Mouse (Mus musculus): ENCODE measurements around the gene Galnt15. TPM values are rescaled to one million over a fixed set of nuclear protein-coding genes. Genes with fewer than 3 reads are reported as not detected.
A peak's percentile ranks its signal among the peaks of the same experiment; 100 is the strongest.

Gene Galnt15
- polyA plus RNA-seq, 1 experiment: not detected

- TF ChIP-seq POLR2A (IDR thresholded peaks at IDR 0.05; ENCODE audit: insufficient read depth, low read depth, low read length) (no peak), CTCF (IDR thresholded peaks at IDR 0.05; ENCODE audit: insufficient read depth, low read depth, low read length) (no peak)
- Histone ChIP-seq H3K27ac (ENCODE audit: insufficient read depth, low read depth, low read length) (no peak overlapping the region), H3K4me1 (ENCODE audit: control insufficient read depth, insufficient read depth, low read length) (peaks cover 12% of the 10 kb centered on the region), H3K4me3 (ENCODE audit: insufficient read depth, low read depth, low read length) (no peak overlapping the region)
- 79% methylated on average over 6 of the region's 6 CpGs for WGBS
Observed at GRCm38 (mm10) chr14:32011547-32012304, 17.1 kb upstream of the Galnt15 start.

- 65% methylated on average over 7 of the region's 7 CpGs for WGBS
- H3K27ac ChIP-seq (ENCODE audit: insufficient read depth, low read depth, low read length): peak overlapping the region; percentile 52
Observed at GRCm38 (mm10) chr14:32015131-32015770, 13.5 kb upstream of the Galnt15 start.

GRCm38 (mm10) chr14:32016466-32016865 lies 12.3 kb upstream of the Galnt15 start:
- H3K27ac ChIP-seq (ENCODE audit: insufficient read depth, low read depth, low read length): peak overlapping the region; percentile 38

More at GRCm38 (mm10) chr14:32015131-32015770, 13.5 kb upstream of the Galnt15 start:
- TF ChIP-seq POLR2A (IDR thresholded peaks at IDR 0.05; ENCODE audit: insufficient read depth, low read depth, low read length) (no peak), CTCF (IDR thresholded peaks at IDR 0.05; ENCODE audit: insufficient read depth, low read depth, low read length) (no peak)
- Histone ChIP-seq H3K4me1 (ENCODE audit: control insufficient read depth, insufficient read depth, low read length) (peaks cover 18% of the 10 kb centered on the region), H3K4me3 (ENCODE audit: insufficient read depth, low read depth, low read length) (no peak overlapping the region)

DNA sequence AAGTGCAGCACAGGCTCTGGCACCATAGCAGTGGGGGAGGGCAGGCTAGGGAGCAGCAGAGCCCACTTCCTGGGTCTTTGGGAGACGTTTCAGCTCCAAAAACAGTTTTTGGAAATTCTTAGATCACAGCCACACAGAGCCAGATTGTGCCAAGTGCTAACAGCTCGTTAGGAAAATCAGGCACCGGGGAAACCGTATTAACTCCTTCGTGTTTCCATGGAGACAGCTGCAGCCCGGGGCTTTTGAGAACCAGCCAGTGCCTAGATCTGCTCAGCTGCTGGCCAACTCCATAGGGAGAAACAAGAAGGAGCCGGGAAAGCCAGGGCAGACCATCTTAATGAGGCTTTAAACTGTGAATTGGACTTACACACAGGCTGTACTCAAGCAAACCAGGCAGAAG lies 11.9 kb upstream of the Galnt15 start:
- 1% methylated on average over 7 of the region's 7 CpGs for WGBS
- peak overlapping the region; percentile 65 for H3K27ac ChIP-seq (ENCODE audit: insufficient read depth, low read depth, low read length)
- TF ChIP-seq CTCF (IDR thresholded peaks at IDR 0.05; ENCODE audit: insufficient read depth, low read depth, low read length) (no peak), POLR2A (IDR thresholded peaks at IDR 0.05; ENCODE audit: insufficient read depth, low read depth, low read length) (no peak)
- peaks cover 18% of the 10 kb centered on the region for H3K4me1 ChIP-seq (ENCODE audit: control insufficient read depth, insufficient read depth, low read length)
- H3K4me3 ChIP-seq (ENCODE audit: insufficient read depth, low read depth, low read length): no peak overlapping the region

More at GRCm38 (mm10) chr14:32016466-32016865, 12.3 kb upstream of the Galnt15 start:
- no peak for TF ChIP-seq CTCF (IDR thresholded peaks at IDR 0.05; ENCODE audit: insufficient read depth, low read depth, low read length)
- no peak for TF ChIP-seq POLR2A (IDR thresholded peaks at IDR 0.05; ENCODE audit: insufficient read depth, low read depth, low read length)
- H3K4me1 ChIP-seq (ENCODE audit: control insufficient read depth, insufficient read depth, low read length): peaks cover 18% of the 10 kb centered on the region
- 54% methylated on average over 3 of the region's 3 CpGs for WGBS
- no peak overlapping the region for H3K4me3 ChIP-seq (ENCODE audit: insufficient read depth, low read depth, low read length)

- H3K4me3 ChIP-seq (ENCODE audit: insufficient read depth, low read depth, low read length): no peak overlapping the region
- TF ChIP-seq POLR2A (IDR thresholded peaks at IDR 0.05; ENCODE audit: insufficient read depth, low read depth, low read length) (no peak), CTCF (IDR thresholded peaks at IDR 0.05; ENCODE audit: insufficient read depth, low read depth, low read length) (no peak)
- H3K4me1 ChIP-seq (ENCODE audit: control insufficient read depth, insufficient read depth, low read length): peaks cover 18% of the 10 kb centered on the region
- WGBS: 55% methylated on average over 2 of the region's 2 CpGs
- peak overlapping the region; percentile 65; the same call in 1 of the 2 replicates for H3K27ac ChIP-seq (ENCODE audit: insufficient read depth, low read depth, low read length)
Observed at GRCm38 (mm10) chr14:32017448-32017847, 11.3 kb upstream of the Galnt15 start.

DNA sequence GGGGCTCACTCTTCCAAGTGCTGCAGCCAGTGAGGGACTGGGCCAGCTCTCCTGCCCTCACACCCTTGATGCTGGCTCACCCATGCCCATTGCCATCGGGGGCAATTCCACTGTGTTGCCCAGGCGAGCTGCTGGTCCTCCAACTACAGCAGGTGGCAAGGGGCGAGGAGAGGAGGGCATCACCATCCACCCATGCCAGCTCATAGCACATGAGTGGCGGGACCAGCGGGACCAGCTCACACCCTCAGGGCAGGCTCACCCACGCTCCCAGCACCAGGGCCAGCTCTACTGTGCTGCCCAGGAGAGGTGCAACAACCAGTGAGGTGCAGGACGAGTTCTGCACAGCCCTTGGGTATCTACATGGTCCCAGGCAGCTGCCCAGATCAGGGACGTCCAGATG lies 9.7 kb upstream of the Galnt15 start:
- WGBS: 84% methylated on average over 8 of the region's 8 CpGs
- peaks cover 18% of the 10 kb centered on the region for H3K4me1 ChIP-seq (ENCODE audit: control insufficient read depth, insufficient read depth, low read length)
- H3K27ac ChIP-seq (ENCODE audit: insufficient read depth, low read depth, low read length): no peak overlapping the region
- no peak overlapping the region for H3K4me3 ChIP-seq (ENCODE audit: insufficient read depth, low read depth, low read length)
- no peak for TF ChIP-seq CTCF (IDR thresholded peaks at IDR 0.05; ENCODE audit: insufficient read depth, low read depth, low read length)
- TF ChIP-seq POLR2A (IDR thresholded peaks at IDR 0.05; ENCODE audit: insufficient read depth, low read depth, low read length): no peak

GRCm38 (mm10) chr14:32021967-32022366 lies 6.8 kb upstream of the Galnt15 start:
- WGBS: 83% methylated on average over 9 of the region's 9 CpGs
- peaks cover 3% of the 10 kb centered on the region for H3K4me1 ChIP-seq (ENCODE audit: control insufficient read depth, insufficient read depth, low read length)
- H3K27ac ChIP-seq (ENCODE audit: insufficient read depth, low read depth, low read length): no peak overlapping the region
- TF ChIP-seq CTCF (IDR thresholded peaks at IDR 0.05; ENCODE audit: insufficient read depth, low read depth, low read length) (no peak), POLR2A (IDR thresholded peaks at IDR 0.05; ENCODE audit: insufficient read depth, low read depth, low read length) (no peak)
- H3K4me3 ChIP-seq (ENCODE audit: insufficient read depth, low read depth, low read length): no peak overlapping the region

GRCm38 (mm10) chr14:32022450-32022849 lies 6.3 kb upstream of the Galnt15 start:
- no peak overlapping the region for H3K4me3 ChIP-seq (ENCODE audit: insufficient read depth, low read depth, low read length)
- H3K4me1 ChIP-seq (ENCODE audit: control insufficient read depth, insufficient read depth, low read length): no peaks in the 10 kb centered on the region
- TF ChIP-seq POLR2A (IDR thresholded peaks at IDR 0.05; ENCODE audit: insufficient read depth, low read depth, low read length) (no peak), CTCF (IDR thresholded peaks at IDR 0.05; ENCODE audit: insufficient read depth, low read depth, low read length) (no peak)
- H3K27ac ChIP-seq (ENCODE audit: insufficient read depth, low read depth, low read length): no peak overlapping the region

DNA sequence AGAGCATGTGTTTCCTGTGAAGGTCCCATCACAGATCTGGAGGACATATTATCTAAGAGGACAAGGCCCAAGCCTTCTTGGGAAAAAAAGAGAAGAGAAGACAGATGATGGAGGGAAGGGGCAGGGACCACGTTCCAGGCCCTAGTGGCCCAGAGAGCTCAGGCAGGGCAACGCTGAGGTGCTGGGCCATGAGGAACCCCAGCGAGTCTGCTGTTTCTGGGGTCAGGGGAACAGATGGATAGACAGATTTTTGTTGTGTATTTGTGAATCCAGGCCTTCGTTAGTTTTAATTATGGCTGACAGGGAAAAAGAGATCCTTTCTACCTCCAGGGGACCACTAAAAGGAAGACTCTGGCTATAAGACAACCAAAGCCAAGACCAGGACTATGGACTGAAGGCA lies 4.9 kb upstream of the Galnt15 start:
- no peak overlapping the region for H3K4me3 ChIP-seq (ENCODE audit: insufficient read depth, low read depth, low read length)
- no peak overlapping the region for H3K27ac ChIP-seq (ENCODE audit: insufficient read depth, low read depth, low read length)
- TF ChIP-seq CTCF (IDR thresholded peaks at IDR 0.05; ENCODE audit: insufficient read depth, low read depth, low read length) (no peak), POLR2A (IDR thresholded peaks at IDR 0.05; ENCODE audit: insufficient read depth, low read depth, low read length) (no peak)
- peaks cover 5% of the 10 kb centered on the region for H3K4me1 ChIP-seq (ENCODE audit: control insufficient read depth, insufficient read depth, low read length)
- 90% methylated on average over 4 of the region's 4 CpGs for WGBS

All from olfactory bulb, adult 2 months (tissue).